Mouse (Mus musculus): ENCODE measurements around the gene Cln5. TPM values are rescaled to one million over a fixed set of nuclear protein-coding genes. Genes with fewer than 3 reads are reported as not detected.

The Cln5 gene
- 7.2 and 15.9 TPM in 2 replicates for polyA plus RNA-seq (2012; rRNA removed)

GRCm38 (mm10) chr14:103069864-103070611, at the start of gene Cln5:
TSS of gene Cln5 (plus strand) at chr14:103070216.
- peak within 1 kb of the TSS; percentile 71 for H3K4me3 ChIP-seq (ENCODE audit: low read depth, low read length)

GRCm38 (mm10) chr14:103029203-103029602, 40.8 kb upstream of the Cln5 start:
- no peaks in the 10 kb centered on the region for H3K27me3 ChIP-seq (ENCODE audit: control insufficient read depth, insufficient read depth, low read length)
- H3K4me1 ChIP-seq (ENCODE audit: control insufficient read depth, insufficient read depth, insufficient read length, low read length) = no peaks in the 10 kb centered on the region
- no peak overlapping the region for H3K27ac ChIP-seq (ENCODE audit: insufficient read depth, low read depth, low read length)
- H3K36me3 ChIP-seq (ENCODE audit: control insufficient read depth, insufficient read depth, low read length) = no peaks in the 10 kb centered on the region
- WGBS = 71% methylated on average over 2 of the region's 2 CpGs
- no peak for TF ChIP-seq POLR2A (IDR thresholded peaks at IDR 0.05; ENCODE audit: low read depth, low read length)
- TF ChIP-seq CTCF (IDR thresholded peaks at IDR 0.05; ENCODE audit: extremely low read depth, insufficient read length, insufficient replicate concordance, low read depth, low read length) = no peak
- no peak overlapping the region for H3K4me3 ChIP-seq (ENCODE audit: low read depth, low read length)

More at GRCm38 (mm10) chr14:103069864-103070611, at the start of gene Cln5:
- Histone ChIP-seq H3K27ac (ENCODE audit: insufficient read depth, low read depth, low read length) (peak within 1 kb of the TSS; percentile 89), H3K36me3 (ENCODE audit: control insufficient read depth, insufficient read depth, low read length) (peaks cover 17% of the 10 kb centered on the region; the same call in 1 of the 2 replicates), H3K4me1 (ENCODE audit: control insufficient read depth, insufficient read depth, insufficient read length, low read length) (peaks cover 5% of the 10 kb centered on the region), H3K27me3 (ENCODE audit: control insufficient read depth, insufficient read depth, low read length) (no peaks in the 10 kb centered on the region)
- TF ChIP-seq CTCF (IDR thresholded peaks at IDR 0.05; ENCODE audit: extremely low read depth, insufficient read length, insufficient replicate concordance, low read depth, low read length) (peak; percentile 54; the same call in 1 of the 2 replicates), POLR2A (IDR thresholded peaks at IDR 0.05; ENCODE audit: low read depth, low read length) (peak; percentile 79)
- under 1% methylated on average over 65 of the region's 65 CpGs for WGBS

- TF ChIP-seq POLR2A (IDR thresholded peaks at IDR 0.05; ENCODE audit: low read depth, low read length) (no peak), CTCF (IDR thresholded peaks at IDR 0.05; ENCODE audit: extremely low read depth, insufficient read length, insufficient replicate concordance, low read depth, low read length) (no peak)
- Histone ChIP-seq H3K4me1 (ENCODE audit: control insufficient read depth, insufficient read depth, insufficient read length, low read length) (peaks cover 2% of the 10 kb centered on the region; the same call in 1 of the 2 replicates), H3K36me3 (ENCODE audit: control insufficient read depth, insufficient read depth, low read length) (no peaks in the 10 kb centered on the region), H3K4me3 (ENCODE audit: low read depth, low read length) (no peak overlapping the region), H3K27ac (ENCODE audit: insufficient read depth, low read depth, low read length) (peak overlapping the region; percentile 64; the same call in 1 of the 2 replicates), H3K27me3 (ENCODE audit: control insufficient read depth, insufficient read depth, low read length) (no peaks in the 10 kb centered on the region)
- WGBS = 52% methylated on average over 10 of the region's 10 CpGs
Observed at GRCm38 (mm10) chr14:103033271-103033823, 36.7 kb upstream of the Cln5 start.

- Histone ChIP-seq H3K36me3 (ENCODE audit: control insufficient read depth, insufficient read depth, low read length) (no peaks in the 10 kb centered on the region), H3K4me3 (ENCODE audit: low read depth, low read length) (no peak overlapping the region), H3K27me3 (ENCODE audit: control insufficient read depth, insufficient read depth, low read length) (no peaks in the 10 kb centered on the region), H3K27ac (ENCODE audit: insufficient read depth, low read depth, low read length) (no peak overlapping the region), H3K4me1 (ENCODE audit: control insufficient read depth, insufficient read depth, insufficient read length, low read length) (peaks cover 2% of the 10 kb centered on the region; the same call in 1 of the 2 replicates)
- no peak for TF ChIP-seq CTCF (IDR thresholded peaks at IDR 0.05; ENCODE audit: extremely low read depth, insufficient read length, insufficient replicate concordance, low read depth, low read length)
- TF ChIP-seq POLR2A (IDR thresholded peaks at IDR 0.05; ENCODE audit: low read depth, low read length) = no peak
- WGBS = 80% methylated on average over 9 of the region's 9 CpGs
Observed at GRCm38 (mm10) chr14:103034076-103034475, 35.9 kb upstream of the Cln5 start.

- TF ChIP-seq POLR2A (IDR thresholded peaks at IDR 0.05; ENCODE audit: low read depth, low read length) (no peak), CTCF (IDR thresholded peaks at IDR 0.05; ENCODE audit: extremely low read depth, insufficient read length, insufficient replicate concordance, low read depth, low read length) (no peak)
- H3K27me3 ChIP-seq (ENCODE audit: control insufficient read depth, insufficient read depth, low read length) = no peaks in the 10 kb centered on the region
- no peak overlapping the region for H3K27ac ChIP-seq (ENCODE audit: insufficient read depth, low read depth, low read length)
- peaks cover 2% of the 10 kb centered on the region; the same call in 1 of the 2 replicates for H3K4me1 ChIP-seq (ENCODE audit: control insufficient read depth, insufficient read depth, insufficient read length, low read length)
- WGBS = 71% methylated on average over 3 of the region's 3 CpGs
- H3K4me3 ChIP-seq (ENCODE audit: low read depth, low read length) = no peak overlapping the region
- no peaks in the 10 kb centered on the region for H3K36me3 ChIP-seq (ENCODE audit: control insufficient read depth, insufficient read depth, low read length)
Observed at GRCm38 (mm10) chr14:103037016-103037415, 33.0 kb upstream of the Cln5 start.

- 66% methylated on average over 2 of the region's 2 CpGs for WGBS
- no peaks in the 10 kb centered on the region for H3K36me3 ChIP-seq (ENCODE audit: control insufficient read depth, insufficient read depth, low read length)
- no peak within 1 kb of the TSS for H3K4me3 ChIP-seq (ENCODE audit: low read depth, low read length)
- no peak within 1 kb of the TSS for H3K27ac ChIP-seq (ENCODE audit: insufficient read depth, low read depth, low read length)
- TF ChIP-seq POLR2A (IDR thresholded peaks at IDR 0.05; ENCODE audit: low read depth, low read length) (no peak), CTCF (IDR thresholded peaks at IDR 0.05; ENCODE audit: extremely low read depth, insufficient read length, insufficient replicate concordance, low read depth, low read length) (no peak)
- no peaks in the 10 kb centered on the region for H3K4me1 ChIP-seq (ENCODE audit: control insufficient read depth, insufficient read depth, insufficient read length, low read length)
- H3K27me3 ChIP-seq (ENCODE audit: control insufficient read depth, insufficient read depth, low read length) = no peaks in the 10 kb centered on the region
Observed at GRCm38 (mm10) chr14:103046677-103047076, 23.3 kb upstream of the Cln5 start, which contains the start of gene Acod1. TSS of gene Acod1 (plus strand) at chr14:103046977.
